Mouse (Mus musculus) liver, adult 2 months (tissue): ENCODE results near the gene Fam129c.

Source experiments
- CTCF ChIP-seq: fragments of 200-500 bp; IDR thresholded peaks from 2 replicates; pipeline ENCODE4 v1.5.1; 2011; ENCODE audit warnings: low read depth, low read length, control low read depth
- POLR2A ChIP-seq: fragments of 200-500 bp; IDR thresholded peaks from 2 replicates; pipeline ENCODE4 v1.6.1; 2011; ENCODE audit warnings: low read length, control low read depth; ENCODE audit not compliant: insufficient read depth; ENCODE audit errors: extremely low read depth

- TF ChIP-seq POLR2A (no peak), CTCF (no peak)
Observed at GRCm38 (mm10) chr8:71572077-71572476, 25.4 kb upstream of the Fam129c start.
